Mouse (Mus musculus): ENCODE measurements at regions not wholly inside any gene's neighbourhood (a gene's known extent, or its start where the extent isn't known, plus 50 kb on each side); places are given as distances from the start of the nearest gene placed in this dataset.

DNA sequence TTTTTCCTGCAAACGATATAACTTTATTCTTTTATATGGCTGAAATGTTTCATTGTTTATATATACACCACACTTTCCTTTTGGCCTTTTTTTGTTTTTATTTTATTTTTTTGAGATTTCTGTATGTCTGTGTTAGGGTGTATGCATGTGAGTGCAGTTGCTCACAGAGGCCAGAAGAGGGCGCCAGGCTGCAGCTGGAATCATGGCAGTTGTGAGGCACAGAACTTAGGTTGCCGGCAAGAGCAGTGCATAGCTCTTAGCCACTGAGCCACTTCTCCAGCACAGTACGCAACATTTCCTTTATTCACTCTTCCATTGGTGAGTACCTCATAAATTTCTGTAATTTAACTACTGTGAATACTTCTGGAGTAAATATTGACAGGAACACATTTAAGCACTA, 100.8 kb upstream of the Mrps10 start:
- no peak for DNase-seq (ENCODE audit: extremely low spot score in 1 of 2, low spot score in 2 of 2)

DNA sequence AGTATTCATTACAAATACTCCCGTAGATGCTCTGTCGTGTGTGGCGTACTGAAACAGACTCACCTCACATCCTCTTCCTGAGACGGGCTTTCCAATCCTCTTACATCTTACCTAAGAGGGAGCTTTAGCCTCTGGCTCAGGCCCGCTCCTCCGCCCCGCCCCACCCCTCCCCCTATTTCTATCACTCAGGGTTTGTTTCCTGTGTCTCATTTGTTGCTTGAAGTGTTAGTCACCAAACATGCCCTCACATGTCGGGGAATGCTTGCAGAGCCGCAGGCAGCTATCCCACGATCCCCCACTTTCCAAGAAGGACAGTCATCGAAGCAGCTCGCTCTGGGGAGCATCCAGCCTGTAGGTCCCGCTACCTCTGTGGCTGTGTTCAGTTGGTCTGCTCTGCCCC, 101.6 kb upstream of the Mrps10 start:
- no peak for DNase-seq (ENCODE audit: extremely low spot score in 1 of 2, low spot score in 2 of 2)
- no peak for TF ChIP-seq CTCF (IDR thresholded peaks at IDR 0.05)
- no peak overlapping the region for H3K27ac ChIP-seq
- no peak overlapping the region for H3K4me3 ChIP-seq
- intact Hi-C loops (cut with DNase I): no loop called here

More for the DNA sequence above, 100.8 kb upstream of the Mrps10 start:
- Histone ChIP-seq H3K27ac (no peak overlapping the region), H3K4me3 (no peak overlapping the region)
- TF ChIP-seq CTCF (IDR thresholded peaks at IDR 0.05): peak; percentile 37
- intact Hi-C loops (cut with DNase I): no loop called here

DNA sequence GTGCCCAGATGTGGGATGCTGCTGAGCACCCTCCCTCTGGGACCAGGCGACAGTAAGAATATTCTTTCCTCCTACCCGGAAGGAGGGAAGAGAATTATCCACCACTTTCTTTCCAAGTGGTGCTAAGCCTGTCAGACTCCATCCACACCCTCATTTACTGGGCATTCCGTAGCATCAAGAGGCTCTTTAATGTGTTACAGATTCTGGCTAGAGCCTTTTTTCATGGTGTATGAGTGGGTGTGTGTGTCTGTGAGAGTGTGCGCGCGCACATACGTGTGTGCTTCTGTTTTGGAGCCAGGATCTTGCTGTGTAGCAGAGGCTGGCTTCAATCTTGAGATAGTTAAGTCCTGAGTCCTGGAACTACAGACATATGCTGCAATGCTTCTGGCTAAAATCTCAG, 102.4 kb upstream of the Mrps10 start:
- no peak for TF ChIP-seq CTCF (IDR thresholded peaks at IDR 0.05)
- no peak overlapping the region for H3K4me3 ChIP-seq
- intact Hi-C loops (cut with DNase I): no loop called here
- peak in 1 of 2 experiments; percentile 26 for DNase-seq (ENCODE audit: extremely low spot score in 1 of 2, low spot score in 2 of 2)
- no peak overlapping the region for H3K27ac ChIP-seq

DNA sequence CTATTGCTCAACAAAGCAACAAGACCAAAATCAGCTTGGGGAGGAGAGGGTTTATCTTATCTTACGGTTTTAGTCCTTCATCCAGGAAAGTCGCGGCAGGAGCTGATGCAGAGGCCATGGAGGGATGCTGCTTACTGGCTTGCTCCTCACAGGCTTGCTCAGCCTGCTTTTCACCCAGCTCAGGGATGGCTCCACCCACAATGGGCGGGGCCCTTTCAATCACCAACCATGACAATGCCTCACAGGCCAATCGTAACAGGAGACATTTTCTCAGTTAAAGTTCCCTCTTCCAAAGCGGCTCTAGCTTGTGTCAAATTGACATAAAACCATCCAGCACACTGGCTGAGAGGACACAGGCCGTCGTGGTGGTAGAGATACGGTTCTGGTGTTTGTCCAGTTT, 105.7 kb upstream of the Mrps10 start:
- no peak overlapping the region for H3K27ac ChIP-seq
- intact Hi-C loops (cut with DNase I): no loop called here
- H3K4me3 ChIP-seq: no peak overlapping the region
- DNase-seq (ENCODE audit: extremely low spot score in 1 of 2, low spot score in 2 of 2): no peak
- no peak for TF ChIP-seq CTCF (IDR thresholded peaks at IDR 0.05)

DNA sequence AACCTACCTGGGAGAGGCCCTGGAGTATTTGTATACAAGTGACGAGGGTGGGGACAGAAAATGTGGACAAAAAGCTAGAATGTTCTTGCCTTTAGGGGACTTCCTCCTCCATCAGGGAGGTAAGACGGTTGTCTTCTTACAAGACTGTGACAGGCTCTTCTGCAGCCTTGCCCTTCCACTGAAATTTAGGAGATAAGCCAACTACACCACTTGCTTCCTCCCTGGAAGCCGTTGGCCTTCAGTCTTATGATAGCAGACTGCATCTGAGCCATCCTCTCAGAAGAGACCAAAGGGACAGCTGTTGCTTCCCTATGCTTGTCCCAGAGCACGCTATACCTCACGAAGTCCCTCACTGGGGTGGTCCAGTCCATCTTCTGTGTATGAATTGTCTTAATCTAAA, 106.5 kb upstream of the Mrps10 start:
- intact Hi-C loops (cut with DNase I): no loop called here
- Histone ChIP-seq H3K27ac (no peak overlapping the region), H3K4me3 (no peak overlapping the region)
- TF ChIP-seq CTCF (IDR thresholded peaks at IDR 0.05): no peak
- no peak for DNase-seq (ENCODE audit: extremely low spot score in 1 of 2, low spot score in 2 of 2)

DNA sequence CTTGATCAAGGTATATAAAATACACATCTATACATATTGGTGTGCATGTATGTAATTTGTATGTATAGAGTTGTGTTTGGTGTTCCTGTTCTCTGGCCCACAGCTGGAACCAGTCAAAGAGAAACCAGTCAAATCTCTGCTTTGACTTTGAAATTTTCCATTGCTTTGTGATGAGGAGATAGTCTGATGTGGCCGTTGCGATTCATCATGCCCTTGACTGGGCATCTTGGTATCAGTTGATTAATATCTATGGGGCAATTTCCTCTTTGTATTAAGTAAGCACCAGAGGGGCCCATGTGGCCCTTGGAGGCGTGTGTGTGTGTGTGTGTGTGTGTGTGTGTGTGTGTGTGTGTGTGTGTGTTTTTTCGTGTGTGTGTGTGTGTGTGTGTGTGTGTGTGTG, 107.7 kb upstream of the Mrps10 start:
- TF ChIP-seq CTCF (IDR thresholded peaks at IDR 0.05): no peak
- DNase-seq (ENCODE audit: extremely low spot score in 1 of 2, low spot score in 2 of 2): no peak
- no peak overlapping the region for H3K4me3 ChIP-seq
- no peak overlapping the region for H3K27ac ChIP-seq
- intact Hi-C loops (cut with DNase I): no loop called here

DNA sequence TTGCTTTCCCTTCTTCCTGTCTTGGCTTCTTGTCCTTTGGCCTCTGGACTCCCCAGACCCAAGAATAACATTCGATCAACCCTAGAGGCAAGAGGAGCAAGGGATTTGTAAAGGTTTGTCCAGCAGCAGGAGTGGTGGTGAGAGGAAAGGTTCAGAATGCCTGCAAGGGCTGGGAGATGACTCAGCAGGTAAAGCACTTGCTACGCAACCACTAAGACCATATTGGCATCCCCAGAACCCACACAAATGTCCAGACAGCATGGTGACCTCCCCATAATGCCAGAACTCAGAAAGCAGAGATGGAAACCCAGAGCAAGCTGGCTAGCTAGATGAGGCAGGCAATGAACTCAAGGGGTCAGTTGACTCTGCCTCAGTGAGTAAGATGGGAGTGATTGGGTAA, 110.4 kb upstream of the Mrps10 start:
- Histone ChIP-seq H3K4me3 (no peak overlapping the region), H3K27ac (no peak overlapping the region)
- intact Hi-C loops (cut with DNase I): no loop called here
- DNase-seq (ENCODE audit: extremely low spot score in 1 of 2, low spot score in 2 of 2): no peak
- TF ChIP-seq CTCF (IDR thresholded peaks at IDR 0.05): no peak

DNA sequence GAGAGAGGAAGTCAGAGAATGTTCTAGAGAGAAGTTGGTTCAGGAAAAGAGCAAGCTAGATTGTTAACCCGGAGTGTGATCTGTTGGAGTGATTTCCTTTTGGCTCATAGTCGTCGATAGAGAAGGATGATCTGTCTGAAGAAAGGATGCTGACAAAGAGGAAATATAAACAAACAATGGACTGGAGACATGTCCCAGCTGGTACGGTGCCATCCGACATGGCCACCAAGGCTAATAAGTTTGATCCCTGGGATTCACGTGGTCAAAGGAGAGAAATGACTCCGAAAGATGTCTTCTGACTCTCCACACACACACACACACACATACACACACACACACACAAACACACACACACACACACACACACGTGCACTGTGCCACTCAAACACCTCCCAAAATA, 113.5 kb upstream of the Mrps10 start:
- intact Hi-C loops (cut with DNase I): no loop called here
- H3K4me3 ChIP-seq: no peak overlapping the region

DNA sequence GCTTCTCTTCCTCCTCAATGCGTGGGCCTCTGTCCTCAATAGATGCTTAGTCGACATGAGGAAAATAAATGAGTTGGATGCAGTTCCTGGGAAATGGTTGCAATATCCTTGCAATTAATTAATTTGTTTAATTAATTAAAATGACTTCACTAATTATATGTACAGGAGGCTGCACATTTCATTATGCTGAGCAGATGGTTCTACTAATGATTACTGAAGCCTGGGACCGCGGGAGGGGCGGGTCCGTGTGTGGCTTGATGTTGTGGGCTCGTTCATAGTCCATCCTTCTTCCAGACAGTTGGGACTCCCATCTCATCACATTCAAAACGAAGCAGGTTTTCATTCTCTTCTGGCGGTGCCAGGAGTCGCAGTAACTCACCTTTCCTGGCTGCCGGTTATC, 114.7 kb upstream of the Mrps10 start:
- TF ChIP-seq CTCF (IDR thresholded peaks at IDR 0.05): no peak
- no peak for DNase-seq (ENCODE audit: extremely low spot score in 1 of 2, low spot score in 2 of 2)
- no peak overlapping the region for H3K4me3 ChIP-seq
- H3K27ac ChIP-seq: no peak overlapping the region
- intact Hi-C loops (cut with DNase I): no loop called here

More for the DNA sequence above, 113.5 kb upstream of the Mrps10 start:
- no peak overlapping the region for H3K27ac ChIP-seq
- DNase-seq (ENCODE audit: extremely low spot score in 1 of 2, low spot score in 2 of 2): no peak
- TF ChIP-seq CTCF (IDR thresholded peaks at IDR 0.05): no peak

DNA sequence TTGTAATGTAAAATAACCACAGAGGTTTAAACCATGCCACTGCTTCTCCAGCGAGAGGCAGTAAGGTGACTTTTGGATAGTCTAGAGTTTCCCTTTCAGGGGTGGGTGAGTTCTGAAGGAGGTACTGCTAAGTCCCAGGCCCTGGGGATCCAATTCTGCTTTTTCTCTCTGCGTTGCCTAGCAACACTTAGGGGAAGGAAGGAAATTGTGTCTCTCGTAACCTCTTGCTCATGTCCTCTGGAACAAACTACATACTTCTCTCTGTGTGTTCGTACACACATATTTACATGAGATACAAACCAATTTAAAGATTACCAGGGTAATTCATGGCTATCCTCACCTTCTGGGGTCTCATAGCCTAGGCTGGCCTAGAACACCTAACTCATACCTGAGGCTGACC, 118.7 kb upstream of the Mrps10 start:
- H3K4me3 ChIP-seq: no peak overlapping the region
- TF ChIP-seq CTCF (IDR thresholded peaks at IDR 0.05): no peak
- no peak overlapping the region for H3K27ac ChIP-seq
- no peak for DNase-seq (ENCODE audit: extremely low spot score in 1 of 2, low spot score in 2 of 2)
- intact Hi-C loops (cut with DNase I): no loop called here

DNA sequence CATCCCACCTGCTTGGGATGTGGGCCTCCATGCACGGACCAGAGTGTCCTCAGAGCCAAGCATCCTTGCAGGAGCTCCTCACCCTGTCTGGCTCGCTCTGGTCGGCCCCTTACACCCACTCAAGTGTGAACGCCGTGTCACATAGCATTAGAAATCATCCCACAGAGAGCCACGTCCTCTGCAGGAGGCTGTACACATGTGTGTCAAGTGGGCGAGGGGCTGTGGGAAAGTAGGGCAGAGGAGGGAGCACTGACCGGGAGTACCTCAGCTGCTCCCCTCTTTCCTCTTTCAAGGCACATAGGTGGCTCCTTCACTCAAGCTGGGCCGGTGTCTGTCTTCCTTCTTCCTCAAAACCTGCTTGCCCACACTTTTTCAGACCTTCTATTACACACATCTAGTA, 119.5 kb upstream of the Mrps10 start:
- intact Hi-C loops (cut with DNase I): no loop called here
- TF ChIP-seq CTCF (IDR thresholded peaks at IDR 0.05): no peak
- Histone ChIP-seq H3K4me3 (no peak overlapping the region), H3K27ac (no peak overlapping the region)
- DNase-seq (ENCODE audit: extremely low spot score in 1 of 2, low spot score in 2 of 2): no peak

DNA sequence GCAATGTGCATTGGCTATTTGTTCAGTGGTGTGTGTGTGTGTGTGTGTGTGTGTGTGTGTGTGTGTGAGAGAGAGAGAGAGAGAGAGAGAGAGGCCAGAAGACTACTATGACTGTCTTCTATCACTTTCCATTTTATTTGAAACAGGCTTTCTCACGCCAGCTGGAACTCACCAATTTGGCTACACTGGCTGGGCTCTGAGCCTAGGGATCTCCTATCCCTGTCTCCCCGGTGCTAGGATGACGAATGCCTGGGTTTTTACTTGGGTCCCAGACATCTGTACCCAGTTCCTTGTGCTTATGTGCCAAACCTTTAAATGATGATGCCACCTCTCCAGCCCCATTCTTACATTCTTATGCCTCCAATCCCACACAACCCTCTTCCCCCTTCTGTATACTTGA, 120.6 kb upstream of the Mrps10 start:
- no peak overlapping the region for H3K4me3 ChIP-seq
- intact Hi-C loops (cut with DNase I): no loop called here
- no peak overlapping the region for H3K27ac ChIP-seq
- no peak for TF ChIP-seq CTCF (IDR thresholded peaks at IDR 0.05)
- no peak for DNase-seq (ENCODE audit: extremely low spot score in 1 of 2, low spot score in 2 of 2)

DNA sequence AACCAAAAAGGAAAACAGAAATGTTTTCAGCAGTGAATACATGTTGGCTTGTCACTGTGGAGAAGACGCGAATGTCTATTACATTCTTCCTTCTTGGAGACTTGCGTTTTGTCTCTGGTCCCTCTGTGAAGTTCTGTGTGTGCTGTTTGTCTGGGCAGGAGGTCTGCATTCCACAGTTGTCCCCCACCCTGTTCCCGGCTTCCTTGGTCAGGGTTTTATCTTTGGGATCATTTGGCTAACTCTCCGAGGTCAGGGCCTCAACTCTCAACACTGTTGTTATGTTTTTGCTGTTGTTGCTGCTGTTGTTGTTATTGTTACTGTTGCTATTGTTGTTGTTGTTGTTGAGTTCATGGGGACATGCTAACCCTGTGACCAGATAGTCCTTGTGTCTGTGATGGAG, 121.2 kb upstream of the Mrps10 start:
- intact Hi-C loops (cut with DNase I): no loop called here
- no peak overlapping the region for H3K27ac ChIP-seq
- TF ChIP-seq CTCF (IDR thresholded peaks at IDR 0.05): no peak

DNA sequence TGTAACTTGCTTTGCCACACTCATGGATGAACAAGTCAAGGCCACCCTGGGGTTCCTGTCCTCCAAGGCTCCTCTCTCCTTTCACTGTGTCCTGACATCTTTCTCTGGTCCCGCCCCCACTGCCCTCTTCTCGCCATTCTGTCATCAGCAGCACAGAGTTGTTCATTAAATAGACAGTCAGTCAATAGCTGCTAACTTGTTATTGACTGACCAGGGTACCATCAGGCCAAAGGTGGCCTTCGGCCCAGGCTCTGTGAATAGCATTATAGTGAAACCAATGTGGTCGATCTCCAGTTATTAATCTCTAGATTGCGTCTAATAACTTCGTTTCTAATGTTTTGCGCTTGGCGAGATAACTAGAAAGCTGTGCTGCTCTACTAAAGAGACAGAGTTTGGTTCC, 122.1 kb upstream of the Mrps10 start:
- no peak for TF ChIP-seq CTCF (IDR thresholded peaks at IDR 0.05)
- no peak overlapping the region for H3K4me3 ChIP-seq
- intact Hi-C loops (cut with DNase I): no loop called here
- H3K27ac ChIP-seq: no peak overlapping the region
- DNase-seq (ENCODE audit: extremely low spot score in 1 of 2, low spot score in 2 of 2): no peak

More for the DNA sequence above, 121.2 kb upstream of the Mrps10 start:
- no peak overlapping the region for H3K4me3 ChIP-seq
- DNase-seq (ENCODE audit: extremely low spot score in 1 of 2, low spot score in 2 of 2): no peak

All from left cerebral cortex, adult 2 months (tissue).